Mouse (Mus musculus): ENCODE measurements at regions not wholly inside any gene's neighbourhood (a gene's known extent, or its start where the extent isn't known, plus 50 kb on each side); places are given as distances from the start of the nearest gene placed in this dataset.

GRCm38 (mm10) chr8:30797341-30797740 is 2631.2 kb upstream of the 5930422O12Rik start:
- no peak for DNase-seq (ENCODE audit: low spot score)

- no peak for DNase-seq (ENCODE audit: low spot score)
Observed at GRCm38 (mm10) chr8:30817028-30817427, 2611.5 kb upstream of the 5930422O12Rik start.

GRCm38 (mm10) chr8:30822835-30823587 is 2605.5 kb upstream of the 5930422O12Rik start:
- DNase-seq (ENCODE audit: low spot score), result no peak

GRCm38 (mm10) chr8:30823588-30823938 is 2604.9 kb upstream of the 5930422O12Rik start:
- no peak for DNase-seq (ENCODE audit: low spot score)

- DNase-seq (ENCODE audit: low spot score), result no peak
Observed at GRCm38 (mm10) chr8:30826021-30826420, 2602.5 kb upstream of the 5930422O12Rik start.

- DNase-seq (ENCODE audit: low spot score), result no peak
Observed at GRCm38 (mm10) chr8:30838056-30838455, 2590.5 kb upstream of the 5930422O12Rik start.

- peak; percentile 40 for DNase-seq (ENCODE audit: low spot score)
Observed at GRCm38 (mm10) chr8:30840064-30840463, 2588.4 kb upstream of the 5930422O12Rik start.

GRCm38 (mm10) chr8:30863017-30863416 is 2565.5 kb upstream of the 5930422O12Rik start:
- DNase-seq (ENCODE audit: low spot score), result no peak

- no peak for DNase-seq (ENCODE audit: low spot score)
Observed at GRCm38 (mm10) chr8:30906044-30906695, 2522.3 kb upstream of the 5930422O12Rik start.

GRCm38 (mm10) chr8:30913664-30914063 is 2514.8 kb upstream of the 5930422O12Rik start:
- DNase-seq (ENCODE audit: low spot score), result no peak

GRCm38 (mm10) chr8:30915127-30915526 is 2513.4 kb upstream of the 5930422O12Rik start:
- no peak for DNase-seq (ENCODE audit: low spot score)

- DNase-seq (ENCODE audit: low spot score), result no peak
Observed at GRCm38 (mm10) chr8:30915601-30916171, 2512.8 kb upstream of the 5930422O12Rik start.

GRCm38 (mm10) chr8:30916184-30916751 is 2512.2 kb upstream of the 5930422O12Rik start:
- no peak for DNase-seq (ENCODE audit: low spot score)

- no peak for DNase-seq (ENCODE audit: low spot score)
Observed at GRCm38 (mm10) chr8:30921451-30921850, 2507.1 kb upstream of the 5930422O12Rik start.

- peak; percentile 21 for DNase-seq (ENCODE audit: low spot score)
Observed at GRCm38 (mm10) chr8:30923301-30924159, 2505.0 kb upstream of the 5930422O12Rik start.

GRCm38 (mm10) chr8:30924160-30924534 is 2504.4 kb upstream of the 5930422O12Rik start:
- no peak for DNase-seq (ENCODE audit: low spot score)

GRCm38 (mm10) chr8:30924656-30925055 is 2503.9 kb upstream of the 5930422O12Rik start:
- no peak for DNase-seq (ENCODE audit: low spot score)

- DNase-seq (ENCODE audit: low spot score), result no peak
Observed at GRCm38 (mm10) chr8:30937449-30938075, 2490.9 kb upstream of the 5930422O12Rik start.

- no peak for DNase-seq (ENCODE audit: low spot score)
Observed at GRCm38 (mm10) chr8:30940901-30941300, 2487.6 kb upstream of the 5930422O12Rik start.

- DNase-seq (ENCODE audit: low spot score), result no peak
Observed at GRCm38 (mm10) chr8:30941511-30942175, 2486.9 kb upstream of the 5930422O12Rik start.

Data from yolk sac, embryonic 10.5 days (tissue).